Comparison of ENCODE assay signal across 8 mouse cellular contexts in genomic region chr4:107178830-107179490, GRCm38 (mm10). TPM values are rescaled to one million over a fixed set of nuclear protein-coding genes. Genes with fewer than 3 reads are reported as not detected.
DNase-seq lines count a peak whose midpoint lies in the region; ATAC-seq and TF ChIP-seq lines count a peak whose summit lies in the region.

TSS of gene Tceanc2 (minus strand) at chr4:107179116.

- TF ChIP-seq CTCF in brain, embryonic 14.5 days (IDR thresholded peaks at IDR 0.05; ENCODE audit: borderline replicate concordance, extremely low read depth, insufficient read depth, insufficient read length) = no peak
- no peak; the same call in 1 of the 2 replicates for TF ChIP-seq CTCF in heart, postnatal 0 days (IDR thresholded peaks at IDR 0.05; ENCODE audit: low read depth)
- TF ChIP-seq CTCF in liver, postnatal 0 days (IDR thresholded peaks at IDR 0.05; ENCODE audit: low read depth) = no peak; the same call in 1 of the 2 replicates

- H3K4me3 ChIP-seq in heart, postnatal 0 days (ENCODE audit: low read depth, low read length) = peak within 1 kb of the TSS; percentile 97
- peak within 1 kb of the TSS; percentile 91 for H3K4me3 ChIP-seq in liver, postnatal 0 days (ENCODE audit: low read depth, low read length)
- H3K4me3 ChIP-seq in neural tube, embryonic 12.5 days = peak within 1 kb of the TSS; percentile 94

- TF ChIP-seq EP300 in heart, postnatal 0 days (IDR thresholded peaks at IDR 0.05; ENCODE audit: low read depth) = no peak
- TF ChIP-seq EP300 in liver, postnatal 0 days (IDR thresholded peaks at IDR 0.05; ENCODE audit: low read depth) = no peak

- peaks cover 13% of the 10 kb centered on the region for H3K36me3 ChIP-seq in heart, postnatal 0 days (replicated peaks; ENCODE audit: control insufficient read depth, insufficient read depth, low read length)
- H3K36me3 ChIP-seq in liver, postnatal 0 days (replicated peaks; ENCODE audit: insufficient read depth, low read length) = peaks cover 12% of the 10 kb centered on the region
- H3K36me3 ChIP-seq in neural tube, embryonic 12.5 days = peaks cover 7% of the 10 kb centered on the region

- peak; percentile 57 for ATAC-seq in CD4-positive, CD25-positive, alpha-beta regulatory T cell, adult 4 months
- ATAC-seq in erythroid progenitor cell, adult 5-6 weeks (replicated peaks; ENCODE audit: low FRiP score, poor library complexity, severe bottlenecking) = peak; percentile 62
- peak; percentile 37 for ATAC-seq in heart, postnatal 0 days (ENCODE audit: insufficient read depth, low read depth)
- ATAC-seq in liver, postnatal 0 days = peak; percentile 43
- peak; percentile 78 for ATAC-seq in neural tube, embryonic 12.5 days (ENCODE audit: low FRiP score, low read depth)

- H3K4me2 ChIP-seq in heart, postnatal 0 days (ENCODE audit: low read depth, low read length) = peak within 1 kb of the TSS; percentile 88
- H3K4me2 ChIP-seq in liver, postnatal 0 days (ENCODE audit: low read depth, low read length) = peak within 1 kb of the TSS; percentile 83
- H3K4me2 ChIP-seq in neural tube, embryonic 12.5 days (replicated peaks) = peak within 1 kb of the TSS; percentile 64

- peak within 1 kb of the TSS; percentile 95 for H3K27ac ChIP-seq in heart, postnatal 0 days (ENCODE audit: low read depth)
- peak within 1 kb of the TSS; percentile 99 for H3K27ac ChIP-seq in liver, postnatal 0 days (ENCODE audit: low read depth)
- H3K27ac ChIP-seq in neural tube, embryonic 12.5 days = peak within 1 kb of the TSS; percentile 97

- peak; percentile 71 for DNase-seq in brain, embryonic 14.5 days (ENCODE audit: low read depth)
- peak; percentile 38 for DNase-seq in heart, postnatal 0 days (ENCODE audit: low spot score)
- DNase-seq in kidney, postnatal 36 days = peak; percentile 46 to 75
- DNase-seq in liver, postnatal 0 days = peak; percentile 74
- peak; percentile 76 for DNase-seq in testis, postnatal 10 days (ENCODE audit: low spot score)

- H3K4me1 ChIP-seq in heart, postnatal 0 days (ENCODE audit: control insufficient read depth, insufficient read depth) = peaks cover 26% of the 10 kb centered on the region
- H3K4me1 ChIP-seq in liver, postnatal 0 days (ENCODE audit: insufficient read depth) = peaks cover 40% of the 10 kb centered on the region
- peaks cover 27% of the 10 kb centered on the region for H3K4me1 ChIP-seq in neural tube, embryonic 12.5 days

- no peaks in the 10 kb centered on the region for H3K27me3 ChIP-seq in heart, postnatal 0 days (ENCODE audit: control insufficient read depth, insufficient read depth, low read length)
- H3K27me3 ChIP-seq in liver, postnatal 0 days (ENCODE audit: insufficient read depth, low read length) = no peaks in the 10 kb centered on the region
- H3K27me3 ChIP-seq in neural tube, embryonic 12.5 days (replicated peaks) = no peaks in the 10 kb centered on the region

- no peaks in the 10 kb centered on the region for H3K9me3 ChIP-seq in heart, postnatal 0 days (replicated peaks; ENCODE audit: control insufficient read depth, low read length)
- no peaks in the 10 kb centered on the region for H3K9me3 ChIP-seq in liver, postnatal 0 days (ENCODE audit: low read length)
- no peaks in the 10 kb centered on the region for H3K9me3 ChIP-seq in neural tube, embryonic 12.5 days

- under 1% methylated on average over 47 of the region's 47 CpGs for WGBS in heart, postnatal 0 days
- under 1% methylated on average over 45 of the region's 47 CpGs for WGBS in liver, postnatal 0 days (ENCODE audit: insufficient replicate concordance)
- WGBS in neural tube, embryonic 12.5 days = under 1% methylated on average over 47 of the region's 47 CpGs

- peak within 1 kb of the TSS; percentile 91 for H3K9ac ChIP-seq in heart, postnatal 0 days (replicated peaks; ENCODE audit: low read depth, low read length)
- peak within 1 kb of the TSS; percentile 89 for H3K9ac ChIP-seq in liver, postnatal 0 days (replicated peaks)
- H3K9ac ChIP-seq in neural tube, embryonic 12.5 days = peak within 1 kb of the TSS; percentile 92

- TF ChIP-seq POLR2A in brain, embryonic 14.5 days (IDR thresholded peaks at IDR 0.05; ENCODE audit: borderline replicate concordance, extremely low read depth, insufficient read depth, insufficient read length, poor library complexity, severe bottlenecking) = no peak

RNA-seq across cellular contexts. Expression of gene Tceanc2, which starts in this region (rescaled TPM):
- polyA plus RNA-seq in CD4-positive, CD25-positive, alpha-beta regulatory T cell, adult 4 months (2017; shearing (Covaris generic)) = 10 to 100 TPM; 19.4 to 19.8 TPM
- polyA plus RNA-seq in brain, embryonic 14.5 days (2012; rRNA removed) = 14.0 and 14.2 TPM in 2 replicates
- 13.4 and 14.4 TPM in 2 replicates for total RNA-seq in erythroid progenitor cell, adult 5-6 weeks (2015; ENCODE audit: low replicate concordance)
- 7.6 and 48.4 TPM in 2 replicates for total RNA-seq in erythroid progenitor cell, adult 5-6 weeks (2017; ENCODE audit: low replicate concordance)
- 1.6 and 8.3 TPM in 2 replicates for total RNA-seq in heart, postnatal 0 days (2014; rRNA removed; ENCODE audit: low replicate concordance)
- polyA plus RNA-seq in heart, postnatal 0 days (2015; fragmentation: Nextera tagmentation; extraction: Ambion mirVana) = 13.0 and 26.4 TPM in 2 replicates
- 12.7 TPM in 2 replicates for polyA plus RNA-seq in liver, postnatal 0 days (2015; fragmentation: Nextera tagmentation; extraction: Ambion mirVana)
- polyA plus RNA-seq in neural tube, embryonic 12.5 days (2016; fragmentation: Nextera tagmentation; extraction: Ambion mirVana) = 26.9 and 28.8 TPM in 2 replicates

Comparison
In these comparisons a context has a peak if more than half of its experiments do, and no peak if none do; other contexts are left out.
1. Peak in every context shown above with its lines: DNase-seq, ATAC-seq, H3K4me3 ChIP-seq and H3K27ac ChIP-seq.